Mouse (Mus musculus) CH12.LX (cell line): ENCODE data around the gene BC051665. TPM values are rescaled to one million over a fixed set of nuclear protein-coding genes. Genes with fewer than 3 reads are reported as not detected.

Experiments used
- DNase-seq: peaks from one replicate; pipeline ENCODE4 v3.0.0-alpha.2; 2013; ENCODE audit errors: extremely low read depth
- H3K27ac ChIP-seq: 2 replicates; pipeline ENCODE4 v1.5.1; 2012; ENCODE audit warnings: low read depth, mild to moderate bottlenecking, control low read depth, moderate library complexity; ENCODE audit not compliant: insufficient read depth
- H3K27me3 ChIP-seq: replicated peaks from 2 replicates; pipeline ENCODE3; 2012; ENCODE audit warnings: inconsistent platforms
- H3K36me3 ChIP-seq, 2 experiments: replicated peaks in 1 of 2; 2 replicates each; pipeline versions ENCODE3 to v1.6.1; 2012; ENCODE audit warnings: inconsistent platforms in 1 of 2, low read length in 1 of 2, mild to moderate bottlenecking in 1 of 2, mixed read lengths in 1 of 2, moderate library complexity in 1 of 2; ENCODE audit not compliant: control insufficient read depth in 1 of 2, insufficient read depth in 1 of 2
- H3K4me1 ChIP-seq, 2 experiments: 2 replicates each; pipeline ENCODE4 v1.6.1; 2012; ENCODE audit warnings: inconsistent platforms in 1 of 2, moderate library complexity in 1 of 2; ENCODE audit not compliant: insufficient read depth in 2 of 2, control insufficient read depth in 1 of 2
- H3K4me2 ChIP-seq: 2 replicates; pipeline ENCODE4 v1.6.1; 2012; ENCODE audit warnings: low read depth, mild to moderate bottlenecking, control low read depth; ENCODE audit not compliant: poor library complexity, insufficient read depth, severe bottlenecking
- H3K4me3 ChIP-seq, 3 experiments: fragments of 150-350 bp in 1 of 3; sonication (generic) in 1 of 3; replicated peaks in 1 of 3; 2 replicates each; pipeline versions ENCODE3 to v1.5.1; 2011 to 2012; ENCODE audit warnings: low read depth in 2 of 3, low read length in 2 of 3, mild to moderate bottlenecking in 2 of 3, moderate library complexity in 2 of 3, control low read depth in 1 of 3, improper control_type of control experiment in 1 of 3, inconsistent platforms in 1 of 3, mixed read lengths in 1 of 3; ENCODE audit not compliant: poor library complexity in 1 of 3
- H3K79me2 ChIP-seq: replicated peaks from 2 replicates; pipeline ENCODE4 v1.6.1; 2012; ENCODE audit warnings: mild to moderate bottlenecking, moderate library complexity; ENCODE audit not compliant: control insufficient read depth, poor library complexity, insufficient read depth, severe bottlenecking; ENCODE audit errors: extremely low read depth
- H3K9ac ChIP-seq: 2 replicates; pipeline ENCODE4 v1.6.1; 2012; ENCODE audit warnings: low read depth, mild to moderate bottlenecking, control low read depth, moderate library complexity; ENCODE audit not compliant: insufficient read depth
- H3K9me3 ChIP-seq: replicated peaks from 2 replicates; pipeline ENCODE3; 2012; ENCODE audit warnings: low read length, inconsistent platforms, mixed read lengths
- CHD1 ChIP-seq: IDR thresholded peaks from 2 replicates; pipeline ENCODE4 v1.6.1; 2012; ENCODE audit warnings: low read depth, low read length, improper control_type of control experiment, inconsistent platforms
- CTCF ChIP-seq, 2 experiments: IDR thresholded peaks in 1 of 2; conservative IDR thresholded peaks in 1 of 2; 2 replicates each; pipeline ENCODE4 v1.5.1; 2011 to 2012; ENCODE audit warnings: low read depth in 2 of 2, low read length in 2 of 2, improper control_type of control experiment in 1 of 2, inconsistent platforms in 1 of 2, mild to moderate bottlenecking in 1 of 2, moderate library complexity in 1 of 2
- KAT2A ChIP-seq: IDR thresholded peaks from 2 replicates; pipeline ENCODE4 v1.6.1; 2012; ENCODE audit warnings: low read length, improper control_type of control experiment, inconsistent platforms; ENCODE audit not compliant: insufficient replicate concordance
- MAX ChIP-seq: IDR thresholded peaks from 2 replicates; pipeline ENCODE4 v1.6.1; 2011; ENCODE audit warnings: low read length, improper control_type of control experiment
- MAZ ChIP-seq: IDR thresholded peaks from 2 replicates; pipeline ENCODE4 v1.6.1; 2012; ENCODE audit warnings: low read depth, mild to moderate bottlenecking, inconsistent platforms, low read length, improper control_type of control experiment, moderate library complexity
- NELFE ChIP-seq: IDR thresholded peaks from 2 replicates; pipeline ENCODE4 v1.6.1; 2011; ENCODE audit warnings: low read depth, low read length, improper control_type of control experiment
- NRF1 ChIP-seq: IDR thresholded peaks from 2 replicates; pipeline ENCODE4 v1.6.1; 2014; ENCODE audit warnings: low read depth, mild to moderate bottlenecking, inconsistent platforms, low read length, improper control_type of control experiment, moderate library complexity
- RAD21 ChIP-seq: IDR thresholded peaks from 2 replicates; pipeline ENCODE4 v1.6.1; 2011; ENCODE audit warnings: low read depth, mild to moderate bottlenecking, low read length, improper control_type of control experiment, moderate library complexity
- RCOR1 ChIP-seq: conservative IDR thresholded peaks from 2 replicates; pipeline ENCODE4 v1.6.1; 2012; ENCODE audit warnings: low read depth, mild to moderate bottlenecking, inconsistent platforms, low read length, improper control_type of control experiment
- TBP ChIP-seq: conservative IDR thresholded peaks from 2 replicates; pipeline ENCODE4 v1.6.1; 2011; ENCODE audit warnings: low read depth, low read length, improper control_type of control experiment
- TCF12 ChIP-seq: IDR thresholded peaks from 2 replicates; pipeline ENCODE4 v1.6.1; 2014; ENCODE audit warnings: low read depth, mild to moderate bottlenecking, inconsistent platforms, low read length, improper control_type of control experiment
- UBTF ChIP-seq: IDR thresholded peaks from 2 replicates; pipeline ENCODE4 v1.6.1; 2012; ENCODE audit warnings: low read depth, mild to moderate bottlenecking, inconsistent platforms, low read length, improper control_type of control experiment, moderate library complexity
- USF1 ChIP-seq: IDR thresholded peaks from 2 replicates; pipeline ENCODE4 v1.6.1; 2014; ENCODE audit warnings: low read depth, mild to moderate bottlenecking, inconsistent platforms, low read length, improper control_type of control experiment
- USF2 ChIP-seq: conservative IDR thresholded peaks from 2 replicates; pipeline ENCODE4 v1.6.1; 2011; ENCODE audit warnings: low read depth, low read length, improper control_type of control experiment
- ZC3H11A ChIP-seq: IDR thresholded peaks from 2 replicates; pipeline ENCODE4 v1.6.1; 2012; ENCODE audit warnings: low read depth, mild to moderate bottlenecking, inconsistent platforms, low read length, improper control_type of control experiment
- ZMIZ1 ChIP-seq: IDR thresholded peaks from 2 replicates; pipeline ENCODE4 v1.6.1; 2012; ENCODE audit warnings: low read depth, mild to moderate bottlenecking, inconsistent platforms, low read length, improper control_type of control experiment
- dilution Hi-C: fragments of 300-500 bp; cut with MboI; formaldehyde crosslinking; loops from 2 replicates; pipeline ENCODE4 v1.14.3; 2020; ENCODE audit warnings: low sequenced_read_pairs; ENCODE audit not compliant: extremely low pct_unique_long_range_greater_than_20kb, extremely low pct_ligation_motif_present
- in situ Hi-C: fragments of 300-500 bp; cut with MboI; formaldehyde crosslinking; loops from 3 replicates; pipeline ENCODE4 v1.14.3; 2019; ENCODE audit warnings: low sequenced_read_pairs, low pct_ligation_motif_present, low pct_unique_long_range_greater_than_20kb, mixed read lengths
- polyA plus RNA-seq: library from polyadenylated mRNA; unstranded; fragments of >175 nt; gene quantifications from 2 replicates; pipeline ENCODE4 v1.2.1, GENCODE M21; 2012; ENCODE audit warnings: low read depth; ENCODE audit not compliant: insufficient read length
- total RNA-seq, 2 experiments: library from RNA; depleted of rRNA; stranded (reverse); fragments of 300-350 nt in 1 of 2; fragments of >200 nt in 1 of 2; gene quantifications; 2 replicates each; pipeline ENCODE4 v1.2.3; 2012 to 2014

The BC051665 gene
- total and polyA plus RNA-seq, 3 experiments = not detected

DNA sequence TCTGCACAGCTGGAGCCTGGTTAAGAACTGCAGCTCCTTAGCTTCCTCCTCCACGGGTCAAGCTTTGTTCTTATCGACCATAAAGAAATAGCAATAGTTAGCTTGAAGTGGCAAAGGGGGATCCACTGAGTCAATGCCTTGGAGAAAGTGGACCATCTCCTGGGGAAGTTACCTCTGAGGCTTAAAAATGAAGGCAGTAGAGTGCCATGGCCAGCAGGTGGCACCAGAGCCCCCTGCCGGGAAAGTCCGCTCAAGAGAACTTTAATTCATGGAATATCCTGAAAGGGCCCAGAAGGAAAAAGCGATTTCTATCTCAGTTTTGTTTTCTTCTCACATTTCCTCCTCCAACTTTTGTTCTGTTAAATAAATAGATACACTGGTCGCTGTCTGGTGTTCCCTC lies 27.0 kb downstream of the BC051665 start:
- in situ Hi-C loops (no loop called here), dilution Hi-C loops (no loop called here)
- H3K79me2 ChIP-seq = no peaks in the 10 kb centered on the region
- DNase-seq = no peak
- no peaks in the 10 kb centered on the region for H3K4me1 ChIP-seq
- no peaks in the 10 kb centered on the region for H3K36me3 ChIP-seq
- no peak for TF ChIP-seq ZMIZ1
- TF ChIP-seq, all 38 proteins: peak for 0
- Histone ChIP-seq H3K4me3 (no peak overlapping the region), H3K27me3 (no peaks in the 10 kb centered on the region), H3K9ac (no peak overlapping the region), H3K27ac (no peak overlapping the region), H3K9me3 (peaks cover 73% of the 10 kb centered on the region), H3K4me2 (no peak overlapping the region)

DNA sequence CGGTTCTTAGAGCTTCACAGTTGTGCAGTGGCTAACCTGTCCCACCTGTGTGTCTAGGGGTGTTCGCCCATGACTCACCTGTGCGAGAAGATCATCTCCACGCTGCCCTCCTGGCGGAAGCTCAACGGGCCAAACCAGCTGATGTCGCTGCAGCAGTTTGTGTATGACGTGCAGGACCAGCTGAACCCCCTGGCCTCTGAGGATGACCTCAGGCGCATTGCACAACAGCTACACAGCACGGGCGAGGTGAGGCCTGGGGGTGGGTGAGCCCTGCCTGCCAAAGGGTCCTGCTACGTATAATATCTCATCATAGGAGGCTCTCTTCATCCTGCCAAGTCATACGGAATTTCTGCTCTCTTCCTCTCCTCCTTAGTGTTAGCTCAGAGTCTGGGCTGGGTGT lies 28.9 kb downstream of the BC051665 start:
- dilution Hi-C loops (no loop called here), in situ Hi-C loops (no loop called here)
- no peak for DNase-seq
- no peak overlapping the region for H3K27ac ChIP-seq
- no peak overlapping the region for H3K4me2 ChIP-seq
- no peaks in the 10 kb centered on the region for H3K79me2 ChIP-seq
- TF ChIP-seq NRF1 = no peak
- TF ChIP-seq USF2 = no peak
- TF ChIP-seq MAZ = no peak
- no peak for TF ChIP-seq USF1
- no peak for TF ChIP-seq RAD21
- no peak for TF ChIP-seq TCF12
- no peak for TF ChIP-seq KAT2A
- no peak for TF ChIP-seq TBP
- TF ChIP-seq CTCF (conservative IDR thresholded peaks at IDR 0.05 in 1 of 2, IDR thresholded peaks at IDR 0.05 in 1 of 2; ENCODE audit: low read depth in 2 of 2, low read length in 2 of 2) = no peak
- TF ChIP-seq MAX = no peak
- TF ChIP-seq ZC3H11A = no peak
- TF ChIP-seq NELFE = no peak
- no peak for TF ChIP-seq RCOR1
- TF ChIP-seq CHD1 = no peak
- H3K9ac ChIP-seq = no peak overlapping the region
- H3K4me1 ChIP-seq = no peaks in the 10 kb centered on the region
- H3K9me3 ChIP-seq = peaks cover 81% of the 10 kb centered on the region
- no peak overlapping the region for H3K4me3 ChIP-seq
- no peaks in the 10 kb centered on the region for H3K27me3 ChIP-seq
- no peaks in the 10 kb centered on the region for H3K36me3 ChIP-seq

DNA sequence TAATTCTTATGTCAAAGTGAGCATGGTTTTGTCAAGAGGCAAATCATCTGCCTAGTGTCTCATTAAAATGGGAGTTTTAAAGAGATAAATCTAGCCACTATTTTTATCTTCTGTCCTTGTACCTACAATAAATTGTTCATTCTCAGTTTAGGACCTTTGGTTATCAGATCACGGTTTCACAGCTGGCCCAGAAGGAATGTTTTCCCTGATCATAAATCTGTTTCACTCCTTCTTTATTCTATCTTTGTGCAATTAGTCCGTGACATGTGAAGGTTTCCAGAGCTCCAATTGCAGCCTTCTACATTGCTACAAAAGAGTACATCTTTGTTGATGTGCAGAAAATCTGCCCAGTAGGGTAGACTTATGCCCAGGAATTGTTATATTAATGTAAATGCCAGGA lies 30.9 kb downstream of the BC051665 start:
- Histone ChIP-seq H3K9ac (no peak overlapping the region), H3K79me2 (no peaks in the 10 kb centered on the region), H3K4me3 (no peak overlapping the region), H3K4me1 (no peaks in the 10 kb centered on the region), H3K27ac (no peak overlapping the region), H3K36me3 (no peaks in the 10 kb centered on the region), H3K27me3 (no peaks in the 10 kb centered on the region), H3K4me2 (no peak overlapping the region), H3K9me3 (peaks cover 83% of the 10 kb centered on the region)
- TF ChIP-seq UBTF = no peak
- TF ChIP-seq NELFE = no peak
- TF ChIP-seq NRF1 = no peak
- no peak for TF ChIP-seq MAX
- TF ChIP-seq KAT2A = no peak
- in situ Hi-C loops (no loop called here), dilution Hi-C loops (no loop called here)
- DNase-seq = no peak
